ENCODE assay signal across 9 mouse cellular contexts in genomic region chr5:12030002-12030401, GRCm38 (mm10).
DNase-seq lines count a peak whose midpoint lies in the region; ATAC-seq and TF ChIP-seq lines count a peak whose summit lies in the region.
"Had no signal": no experiment of that assay in that cellular context is flagged by ENCODE, and none has a peak within 500 bp of the region (broad histone marks: within the 10 kb centered on the region; RNA-seq: fewer than 3 reads in every experiment).

No protein-coding gene starts in this region.

- H3K9me3 ChIP-seq in heart, embryonic 12.5 days (replicated peaks), result no peaks in the 10 kb centered on the region
- H3K9me3 ChIP-seq in hindbrain, embryonic 14.5 days (ENCODE audit: control insufficient read depth, low read length), result no peaks in the 10 kb centered on the region
- H3K9me3 ChIP-seq: liver, embryonic 15.5 days had no signal

- H3K27me3 ChIP-seq in heart, embryonic 12.5 days (replicated peaks), result no peaks in the 10 kb centered on the region
- no peaks in the 10 kb centered on the region for H3K27me3 ChIP-seq in Patski
- no peaks in the 10 kb centered on the region for H3K27me3 ChIP-seq in hindbrain, embryonic 14.5 days (ENCODE audit: control insufficient read depth, insufficient read depth, low read length)
- H3K27me3 ChIP-seq: liver, embryonic 15.5 days had no signal

- POLR2A ChIA-PET in Patski (lab: Charles Lee), result no interaction called here

- CTCF ChIA-PET in Patski (lab: Charles Lee), result interaction anchor here (0.5 to 2.0 kb wide), 13 partner anchors 9 to 523 kb away, joined by 3 to 7 read pairs (median 4); partner anchors contain the start of gene Sema3d

- H3K4me3 ChIP-seq in heart, embryonic 12.5 days, result no peak overlapping the region
- H3K4me3 ChIP-seq in hindbrain, embryonic 14.5 days (replicated peaks; ENCODE audit: low read length), result no peak overlapping the region
- H3K4me3 ChIP-seq: liver, embryonic 15.5 days had no signal

- DNase-seq in heart, adult 18-20 months, result peak; percentile 5 to 53
- DNase-seq in Patski (ENCODE audit: low read depth, low spot score), result no peak
- peak; percentile 83 for DNase-seq in embryo, embryonic 10.5 days (ENCODE audit: low spot score)
- peak; percentile 87 for DNase-seq in hindbrain, embryonic 14.5 days (ENCODE audit: low spot score)
- peak; percentile 8 to 31 for DNase-seq in layer of hippocampus, adult 8-10 months (ENCODE audit: low spot score in 2 of 2)
- peak; percentile 68 for DNase-seq in right cerebral cortex, postnatal 4 days

- H3K9ac ChIP-seq in heart, embryonic 12.5 days, result no peak overlapping the region
- H3K9ac ChIP-seq in hindbrain, embryonic 14.5 days, result no peak overlapping the region
- H3K9ac ChIP-seq: liver, embryonic 15.5 days had no signal

- no peaks in the 10 kb centered on the region for H3K4me1 ChIP-seq in heart, embryonic 12.5 days (replicated peaks)
- H3K4me1 ChIP-seq in hindbrain, embryonic 14.5 days (replicated peaks; ENCODE audit: control insufficient read depth, insufficient read depth, low read length), result no peaks in the 10 kb centered on the region
- H3K4me1 ChIP-seq: liver, embryonic 15.5 days had no signal

- H3K36me3 ChIP-seq in heart, embryonic 12.5 days, result no peaks in the 10 kb centered on the region
- H3K36me3 ChIP-seq in hindbrain, embryonic 14.5 days (replicated peaks; ENCODE audit: control insufficient read depth, insufficient read depth), result no peaks in the 10 kb centered on the region
- H3K36me3 ChIP-seq: liver, embryonic 15.5 days had no signal

- no peak overlapping the region for H3K4me2 ChIP-seq in heart, embryonic 12.5 days
- H3K4me2 ChIP-seq in hindbrain, embryonic 14.5 days (replicated peaks), result no peak overlapping the region
- H3K4me2 ChIP-seq: liver, embryonic 15.5 days had no signal

- H3K27ac ChIP-seq in heart, embryonic 12.5 days (ENCODE audit: poor library complexity, severe bottlenecking), result no peak overlapping the region
- H3K27ac ChIP-seq in hindbrain, embryonic 14.5 days, result no peak overlapping the region
- H3K27ac ChIP-seq: liver, embryonic 15.5 days had no signal

- ATAC-seq in heart, embryonic 12.5 days (ENCODE audit: insufficient number of reproducible peaks, low FRiP score), result no peak
- peak; percentile 67 for ATAC-seq in Patski
- ATAC-seq in hindbrain, embryonic 14.5 days (ENCODE audit: low FRiP score), result no peak; the same call in 1 of the 2 replicates
- peak; percentile 66; the same call in 1 of the 2 replicates for ATAC-seq in megakaryocyte, adult 5-6 weeks (ENCODE audit: poor library complexity, severe bottlenecking)

- TF ChIP-seq CTCF in Patski (IDR thresholded peaks at IDR 0.05), result peak; percentile 77

- 20% methylated on average over 5 of the region's 5 CpGs for WGBS in heart, embryonic 12.5 days
- WGBS in hindbrain, embryonic 14.5 days, result 18% methylated on average over 5 of the region's 5 CpGs

- in situ Hi-C loops in Patski (cut with MboI; ENCODE audit: low pct_unique_long_range_greater_than_20kb), result loop anchor here (5.0 to 25.0 kb wide), 3 partner anchors 352 to 1357 kb away; partner anchors contain the start of gene Sema3d

Comparison
In these comparisons a context has a peak if more than half of its experiments do, and no peak if none do; other contexts are left out.
1. ATAC-seq: peak in Patski (single experiment) and megakaryocyte, adult 5-6 weeks (single experiment); none in heart, embryonic 12.5 days (single experiment) and hindbrain, embryonic 14.5 days (single experiment).